Mouse (Mus musculus): ENCODE results near the gene Fam50b. TPM values are rescaled to one million over a fixed set of nuclear protein-coding genes. Genes with fewer than 3 reads are reported as not detected.

The Fam50b gene
- total RNA-seq, 1 experiment, result 0.27 TPM

GRCm38 (mm10) chr13:34704835-34705234, 29.8 kb upstream of the Fam50b start:
- Histone ChIP-seq H3K27ac (ENCODE audit: insufficient read depth, low read depth, low read length, poor library complexity, severe bottlenecking) (no peak overlapping the region), H3K9me3 (ENCODE audit: control insufficient read depth, insufficient read depth, low read depth, low read length) (no peaks in the 10 kb centered on the region), H3K4me3 (ENCODE audit: insufficient read depth in 1 of 2, low read depth in 1 of 2, low read length in 2 of 2, poor library complexity in 1 of 2, severe bottlenecking in 1 of 2) (no peak overlapping the region), H3K4me1 (ENCODE audit: control insufficient read depth in 2 of 2, insufficient read depth in 2 of 2, low read length in 2 of 2, poor library complexity in 1 of 2) (no peaks in the 10 kb centered on the region), H3K36me3 (ENCODE audit: control insufficient read depth, insufficient read depth, low read length, poor library complexity, severe bottlenecking) (no peaks in the 10 kb centered on the region), H3K9ac (ENCODE audit: insufficient read depth, low read depth, low read length, poor library complexity, severe bottlenecking) (no peak overlapping the region)
- TF ChIP-seq CHD2 (IDR thresholded peaks at IDR 0.05; ENCODE audit: low read depth, low read length) (no peak), HCFC1 (IDR thresholded peaks at IDR 0.05; ENCODE audit: borderline replicate concordance, insufficient read depth, low read length) (no peak), MAFK (IDR thresholded peaks at IDR 0.05; ENCODE audit: insufficient read depth, low read depth, low read length) (no peak), ZC3H11A (IDR thresholded peaks at IDR 0.05; ENCODE audit: borderline replicate concordance, low read depth, low read length) (no peak), ZNF384 (IDR thresholded peaks at IDR 0.05; ENCODE audit: low read depth, low read length) (no peak)
- in situ Hi-C loops (cut with MboI; ENCODE audit: low sequenced_read_pairs in 2 of 2, unreplicated experiment in 2 of 2), result no loop called here
- no peak for DNase-seq (ENCODE audit: low read depth, low spot score)

- TF ChIP-seq MAFK (IDR thresholded peaks at IDR 0.05; ENCODE audit: insufficient read depth, low read depth, low read length), result no peak
- TF ChIP-seq CHD2 (IDR thresholded peaks at IDR 0.05; ENCODE audit: low read depth, low read length), result no peak
- no peak for TF ChIP-seq HCFC1 (IDR thresholded peaks at IDR 0.05; ENCODE audit: borderline replicate concordance, insufficient read depth, low read length)
- no peak for TF ChIP-seq ZNF384 (IDR thresholded peaks at IDR 0.05; ENCODE audit: low read depth, low read length)
- no peak for TF ChIP-seq ZC3H11A (IDR thresholded peaks at IDR 0.05; ENCODE audit: borderline replicate concordance, low read depth, low read length)
- H3K9ac ChIP-seq (ENCODE audit: insufficient read depth, low read depth, low read length, poor library complexity, severe bottlenecking), result no peak overlapping the region
- H3K4me1 ChIP-seq (ENCODE audit: control insufficient read depth in 2 of 2, insufficient read depth in 2 of 2, low read length in 2 of 2, poor library complexity in 1 of 2), result no peaks in the 10 kb centered on the region
- DNase-seq (ENCODE audit: low read depth, low spot score), result no peak
- H3K4me3 ChIP-seq (ENCODE audit: insufficient read depth in 1 of 2, low read depth in 1 of 2, low read length in 2 of 2, poor library complexity in 1 of 2, severe bottlenecking in 1 of 2), result no peak overlapping the region
- H3K27ac ChIP-seq (ENCODE audit: insufficient read depth, low read depth, low read length, poor library complexity, severe bottlenecking), result no peak overlapping the region
- in situ Hi-C loops (cut with MboI; ENCODE audit: low sequenced_read_pairs in 2 of 2, unreplicated experiment in 2 of 2), result no loop called here
- H3K36me3 ChIP-seq (ENCODE audit: control insufficient read depth, insufficient read depth, low read length, poor library complexity, severe bottlenecking), result no peaks in the 10 kb centered on the region
- no peaks in the 10 kb centered on the region for H3K9me3 ChIP-seq (ENCODE audit: control insufficient read depth, insufficient read depth, low read depth, low read length)
Measured at GRCm38 (mm10) chr13:34708955-34709354, 25.7 kb upstream of the Fam50b start.

- Histone ChIP-seq H3K27ac (ENCODE audit: insufficient read depth, low read depth, low read length, poor library complexity, severe bottlenecking) (no peak overlapping the region), H3K36me3 (ENCODE audit: control insufficient read depth, insufficient read depth, low read length, poor library complexity, severe bottlenecking) (no peaks in the 10 kb centered on the region), H3K4me3 (ENCODE audit: insufficient read depth in 1 of 2, low read depth in 1 of 2, low read length in 2 of 2, poor library complexity in 1 of 2, severe bottlenecking in 1 of 2) (no peak overlapping the region), H3K9me3 (ENCODE audit: control insufficient read depth, insufficient read depth, low read depth, low read length) (no peaks in the 10 kb centered on the region), H3K4me1 (ENCODE audit: control insufficient read depth in 2 of 2, insufficient read depth in 2 of 2, low read length in 2 of 2, poor library complexity in 1 of 2) (no peaks in the 10 kb centered on the region), H3K9ac (ENCODE audit: insufficient read depth, low read depth, low read length, poor library complexity, severe bottlenecking) (no peak overlapping the region)
- no peak for TF ChIP-seq ZC3H11A (IDR thresholded peaks at IDR 0.05; ENCODE audit: borderline replicate concordance, low read depth, low read length)
- TF ChIP-seq CHD2 (IDR thresholded peaks at IDR 0.05; ENCODE audit: low read depth, low read length), result no peak
- TF ChIP-seq ZNF384 (IDR thresholded peaks at IDR 0.05; ENCODE audit: low read depth, low read length), result no peak
- TF ChIP-seq HCFC1 (IDR thresholded peaks at IDR 0.05; ENCODE audit: borderline replicate concordance, insufficient read depth, low read length), result no peak
- TF ChIP-seq MAFK (IDR thresholded peaks at IDR 0.05; ENCODE audit: insufficient read depth, low read depth, low read length), result no peak
- no peak for DNase-seq (ENCODE audit: low read depth, low spot score)
- in situ Hi-C loops (cut with MboI; ENCODE audit: low sequenced_read_pairs in 2 of 2, unreplicated experiment in 2 of 2), result no loop called here
Measured at GRCm38 (mm10) chr13:34709566-34709965, 25.1 kb upstream of the Fam50b start.

GRCm38 (mm10) chr13:34711410-34711809, 23.2 kb upstream of the Fam50b start:
- TF ChIP-seq ZC3H11A (IDR thresholded peaks at IDR 0.05; ENCODE audit: borderline replicate concordance, low read depth, low read length), result no peak
- TF ChIP-seq MAFK (IDR thresholded peaks at IDR 0.05; ENCODE audit: insufficient read depth, low read depth, low read length), result peak; percentile 55; the same call in 1 of the 2 replicates
- TF ChIP-seq HCFC1 (IDR thresholded peaks at IDR 0.05; ENCODE audit: borderline replicate concordance, insufficient read depth, low read length), result no peak
- H3K27ac ChIP-seq (ENCODE audit: insufficient read depth, low read depth, low read length, poor library complexity, severe bottlenecking), result no peak overlapping the region
- H3K9ac ChIP-seq (ENCODE audit: insufficient read depth, low read depth, low read length, poor library complexity, severe bottlenecking), result no peak overlapping the region
- H3K36me3 ChIP-seq (ENCODE audit: control insufficient read depth, insufficient read depth, low read length, poor library complexity, severe bottlenecking), result no peaks in the 10 kb centered on the region
- no peak for DNase-seq (ENCODE audit: low read depth, low spot score)
- in situ Hi-C loops (cut with MboI; ENCODE audit: low sequenced_read_pairs in 2 of 2, unreplicated experiment in 2 of 2), result no loop called here
- no peak overlapping the region for H3K4me3 ChIP-seq (ENCODE audit: insufficient read depth in 1 of 2, low read depth in 1 of 2, low read length in 2 of 2, poor library complexity in 1 of 2, severe bottlenecking in 1 of 2)
- H3K4me1 ChIP-seq (ENCODE audit: control insufficient read depth in 2 of 2, insufficient read depth in 2 of 2, low read length in 2 of 2, poor library complexity in 1 of 2), result no peaks in the 10 kb centered on the region
- H3K9me3 ChIP-seq (ENCODE audit: control insufficient read depth, insufficient read depth, low read depth, low read length), result no peaks in the 10 kb centered on the region

GRCm38 (mm10) chr13:34712881-34713280, 21.8 kb upstream of the Fam50b start:
- TF ChIP-seq ZNF384 (IDR thresholded peaks at IDR 0.05; ENCODE audit: low read depth, low read length) (no peak), HCFC1 (IDR thresholded peaks at IDR 0.05; ENCODE audit: borderline replicate concordance, insufficient read depth, low read length) (no peak), CHD2 (IDR thresholded peaks at IDR 0.05; ENCODE audit: low read depth, low read length) (no peak), ZC3H11A (IDR thresholded peaks at IDR 0.05; ENCODE audit: borderline replicate concordance, low read depth, low read length) (no peak), MAFK (IDR thresholded peaks at IDR 0.05; ENCODE audit: insufficient read depth, low read depth, low read length) (no peak)
- Histone ChIP-seq H3K36me3 (ENCODE audit: control insufficient read depth, insufficient read depth, low read length, poor library complexity, severe bottlenecking) (no peaks in the 10 kb centered on the region), H3K27ac (ENCODE audit: insufficient read depth, low read depth, low read length, poor library complexity, severe bottlenecking) (no peak overlapping the region), H3K4me1 (ENCODE audit: control insufficient read depth in 2 of 2, insufficient read depth in 2 of 2, low read length in 2 of 2, poor library complexity in 1 of 2) (no peaks in the 10 kb centered on the region), H3K9ac (ENCODE audit: insufficient read depth, low read depth, low read length, poor library complexity, severe bottlenecking) (no peak overlapping the region), H3K4me3 (ENCODE audit: insufficient read depth in 1 of 2, low read depth in 1 of 2, low read length in 2 of 2, poor library complexity in 1 of 2, severe bottlenecking in 1 of 2) (no peak overlapping the region), H3K9me3 (ENCODE audit: control insufficient read depth, insufficient read depth, low read depth, low read length) (no peaks in the 10 kb centered on the region)
- in situ Hi-C loops (cut with MboI; ENCODE audit: low sequenced_read_pairs in 2 of 2, unreplicated experiment in 2 of 2), result no loop called here
- DNase-seq (ENCODE audit: low read depth, low spot score), result no peak
